Mouse (Mus musculus) intestine, embryonic 15.5 days (tissue): ENCODE measurements at regions not wholly inside any gene's neighbourhood (a gene's known extent, or its start where the extent isn't known, plus 50 kb on each side); places are given as distances from the start of the nearest gene placed in this dataset.

ENCODE experiments used
- ATAC-seq: fragments of 200-750 bp; cut with Nextera tagmentation; 2 replicates; pipeline ENCODE4 v1.8.0; 2017; ENCODE audit warnings: moderate TSS enrichment, moderate library complexity
- H3K27ac ChIP-seq: fragments of 300-500 bp; sonication (generic); 2 replicates; pipeline ENCODE4 v1.5.1; 2015; ENCODE audit warnings: mild to moderate bottlenecking, inconsistent platforms
- H3K27me3 ChIP-seq: fragments of 300-500 bp; sonication (generic); replicated peaks from 2 replicates; pipeline ENCODE4 v1.6.1; 2015; ENCODE audit warnings: inconsistent platforms
- H3K36me3 ChIP-seq: fragments of 300-500 bp; sonication (generic); 2 replicates; pipeline ENCODE4 v1.6.1; 2015; ENCODE audit warnings: inconsistent platforms
- H3K4me1 ChIP-seq: fragments of 300-500 bp; sonication (generic); replicated peaks from 2 replicates; pipeline ENCODE4 v1.6.1; 2015; ENCODE audit warnings: inconsistent platforms
- H3K4me2 ChIP-seq: fragments of 300-500 bp; sonication (generic); replicated peaks from 2 replicates; pipeline ENCODE4 v1.6.1; 2015; ENCODE audit warnings: mild to moderate bottlenecking, inconsistent platforms
- H3K4me3 ChIP-seq: fragments of 300-500 bp; sonication (generic); replicated peaks from 2 replicates; pipeline ENCODE4 v1.5.1; 2015; ENCODE audit warnings: inconsistent platforms
- H3K9ac ChIP-seq: fragments of 300-500 bp; sonication (generic); 2 replicates; pipeline ENCODE4 v1.6.1; 2015; ENCODE audit warnings: inconsistent platforms
- H3K9me3 ChIP-seq: fragments of 300-500 bp; sonication (generic); 2 replicates; pipeline ENCODE4 v1.6.1; 2016; ENCODE audit warnings: inconsistent platforms
- WGBS: fragments of 180-500 bp; shearing (Covaris S2); methylation state at CpG from one replicate; pipeline ENCODE4 v1.1.7; 2015; 5-methylcytosine and 5-hydroxymethylcytosine counted together

DNA sequence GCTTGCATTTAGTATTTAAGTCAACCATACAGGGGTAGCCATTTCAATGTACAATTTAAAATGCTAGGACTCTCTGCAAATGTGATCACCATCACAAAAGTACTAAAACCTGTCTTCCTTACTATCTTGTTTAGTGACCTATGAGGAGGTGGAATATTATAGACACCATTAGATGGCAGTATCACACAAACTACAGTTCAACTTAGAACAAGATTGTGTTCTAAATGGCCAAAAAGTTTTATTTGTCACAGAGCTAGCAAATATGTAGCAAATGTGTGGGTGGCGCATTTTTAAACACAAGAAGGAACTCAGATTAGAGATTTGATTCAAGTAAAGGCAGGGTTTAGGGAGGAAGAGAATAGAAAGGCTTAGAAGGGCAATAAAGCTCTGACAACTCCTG is 189.4 kb upstream of the Ednrb start:
- Histone ChIP-seq H3K27me3 (no peaks in the 10 kb centered on the region), H3K4me2 (no peak overlapping the region), H3K9me3 (no peaks in the 10 kb centered on the region), H3K4me3 (no peak overlapping the region), H3K4me1 (no peaks in the 10 kb centered on the region), H3K36me3 (no peaks in the 10 kb centered on the region), H3K27ac (no peak overlapping the region), H3K9ac (no peak overlapping the region)
- WGBS, result 40% methylated on average over 1 of the region's 1 CpGs
- no peak for ATAC-seq

DNA sequence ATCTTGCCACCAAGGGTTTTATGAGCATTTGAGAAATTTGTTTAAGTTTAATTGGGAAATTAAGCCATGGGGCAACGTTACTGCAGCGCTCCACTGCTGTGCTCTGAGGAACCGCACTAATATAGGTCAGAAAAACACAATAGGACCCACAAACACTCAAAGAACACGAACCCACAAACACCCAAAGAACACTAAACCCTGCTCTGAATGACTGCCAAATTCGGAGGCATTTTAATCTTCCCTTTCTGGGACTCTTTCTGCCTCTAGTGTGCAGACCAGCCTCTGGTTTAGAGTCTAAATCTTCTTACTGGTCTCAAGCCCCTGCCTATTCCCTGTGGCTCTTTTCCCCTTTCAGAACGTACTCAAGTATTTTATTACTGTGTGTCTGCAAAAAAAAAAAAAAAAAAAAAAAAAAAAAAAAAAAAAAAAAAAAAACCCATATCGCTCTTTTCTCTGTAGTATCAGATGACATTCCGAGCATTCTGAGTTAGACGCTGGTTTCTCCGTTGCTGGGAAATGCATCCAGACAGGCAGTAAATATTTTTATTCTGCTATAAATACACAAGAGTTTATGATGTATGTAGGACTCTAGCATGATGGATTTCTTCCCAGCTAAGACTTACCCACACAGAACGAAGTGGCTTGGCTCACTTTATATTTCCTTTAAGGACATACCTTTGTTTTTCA is 186.7 kb upstream of the Ednrb start:
- Histone ChIP-seq H3K4me3 (no peak overlapping the region), H3K9me3 (no peaks in the 10 kb centered on the region), H3K9ac (no peak overlapping the region), H3K27ac (no peak overlapping the region), H3K27me3 (no peaks in the 10 kb centered on the region), H3K4me2 (no peak overlapping the region), H3K4me1 (no peaks in the 10 kb centered on the region), H3K36me3 (no peaks in the 10 kb centered on the region)
- WGBS, result 44% methylated on average over 11 of the region's 11 CpGs
- ATAC-seq, result no peak

DNA sequence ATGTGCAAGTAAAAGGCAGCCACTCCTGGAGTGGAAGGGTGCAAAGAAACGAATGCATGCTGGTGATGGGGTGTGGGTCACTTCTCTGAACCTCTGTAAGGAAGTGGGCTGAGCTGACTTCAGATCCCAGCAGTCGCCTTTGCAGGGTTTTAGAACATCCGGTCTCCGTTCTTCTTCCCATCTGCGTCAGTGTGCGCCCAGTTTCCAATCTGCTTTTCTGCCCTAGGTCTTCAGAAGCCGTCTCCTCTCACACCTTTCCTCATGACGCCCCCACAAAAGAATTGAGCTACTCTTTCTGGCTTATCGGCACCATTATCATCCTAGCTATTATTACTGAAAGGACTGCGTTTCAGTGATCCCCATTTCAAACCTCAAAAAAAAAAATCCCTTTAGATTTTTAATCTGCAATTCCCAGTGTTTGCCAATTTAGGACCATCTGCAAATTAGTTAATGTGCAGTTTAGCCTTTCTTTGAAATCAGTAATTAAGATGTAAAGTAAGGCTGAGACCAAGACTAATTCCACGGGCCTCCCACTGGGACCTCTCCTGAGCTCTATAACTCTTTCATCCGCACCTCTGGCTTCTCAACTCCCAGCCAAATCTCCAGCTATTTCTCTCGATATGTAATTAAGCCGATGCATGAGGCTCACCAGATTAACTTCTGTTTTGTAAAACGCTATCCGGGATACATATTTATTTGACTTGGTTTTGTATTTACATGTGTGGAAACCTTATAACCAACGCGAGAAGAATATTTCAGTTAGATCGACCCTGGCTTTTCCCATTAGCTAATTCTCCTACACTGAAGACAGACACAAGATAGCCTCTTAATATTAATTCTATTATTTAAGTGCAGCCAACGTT is 185.7 kb upstream of the Ednrb start:
- H3K4me2 ChIP-seq, result no peak overlapping the region
- H3K9ac ChIP-seq, result no peak overlapping the region
- H3K27me3 ChIP-seq, result no peaks in the 10 kb centered on the region
- H3K4me1 ChIP-seq, result no peaks in the 10 kb centered on the region
- no peaks in the 10 kb centered on the region for H3K9me3 ChIP-seq
- ATAC-seq, result no peak
- H3K27ac ChIP-seq, result no peak overlapping the region
- H3K4me3 ChIP-seq, result no peak overlapping the region
- H3K36me3 ChIP-seq, result no peaks in the 10 kb centered on the region
- WGBS, result 63% methylated on average over 20 of the region's 20 CpGs

DNA sequence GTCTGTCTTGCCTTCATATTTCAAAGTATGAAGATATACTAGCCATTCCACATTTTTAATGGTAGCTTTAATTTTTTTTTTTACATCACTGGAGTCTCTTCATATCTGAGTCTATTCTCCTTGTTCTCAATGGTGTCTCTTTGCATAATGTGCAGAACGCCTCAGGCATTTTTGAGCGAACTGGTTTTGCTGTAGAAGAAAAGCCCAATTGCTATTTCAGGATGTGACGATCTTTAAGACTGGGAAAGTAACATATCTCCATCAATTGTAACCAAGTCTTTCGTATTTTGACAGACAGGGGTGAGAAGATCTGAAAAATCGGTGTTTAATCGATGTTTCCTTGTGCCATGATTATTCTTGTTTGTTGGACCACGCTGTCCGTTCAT is 183.7 kb upstream of the Ednrb start:
- Histone ChIP-seq H3K9ac (no peak overlapping the region), H3K4me1 (no peaks in the 10 kb centered on the region), H3K27ac (no peak overlapping the region), H3K4me3 (no peak overlapping the region), H3K27me3 (no peaks in the 10 kb centered on the region), H3K36me3 (no peaks in the 10 kb centered on the region), H3K4me2 (no peak overlapping the region), H3K9me3 (no peaks in the 10 kb centered on the region)
- ATAC-seq, result no peak
- WGBS, result 92% methylated on average over 8 of the region's 8 CpGs

DNA sequence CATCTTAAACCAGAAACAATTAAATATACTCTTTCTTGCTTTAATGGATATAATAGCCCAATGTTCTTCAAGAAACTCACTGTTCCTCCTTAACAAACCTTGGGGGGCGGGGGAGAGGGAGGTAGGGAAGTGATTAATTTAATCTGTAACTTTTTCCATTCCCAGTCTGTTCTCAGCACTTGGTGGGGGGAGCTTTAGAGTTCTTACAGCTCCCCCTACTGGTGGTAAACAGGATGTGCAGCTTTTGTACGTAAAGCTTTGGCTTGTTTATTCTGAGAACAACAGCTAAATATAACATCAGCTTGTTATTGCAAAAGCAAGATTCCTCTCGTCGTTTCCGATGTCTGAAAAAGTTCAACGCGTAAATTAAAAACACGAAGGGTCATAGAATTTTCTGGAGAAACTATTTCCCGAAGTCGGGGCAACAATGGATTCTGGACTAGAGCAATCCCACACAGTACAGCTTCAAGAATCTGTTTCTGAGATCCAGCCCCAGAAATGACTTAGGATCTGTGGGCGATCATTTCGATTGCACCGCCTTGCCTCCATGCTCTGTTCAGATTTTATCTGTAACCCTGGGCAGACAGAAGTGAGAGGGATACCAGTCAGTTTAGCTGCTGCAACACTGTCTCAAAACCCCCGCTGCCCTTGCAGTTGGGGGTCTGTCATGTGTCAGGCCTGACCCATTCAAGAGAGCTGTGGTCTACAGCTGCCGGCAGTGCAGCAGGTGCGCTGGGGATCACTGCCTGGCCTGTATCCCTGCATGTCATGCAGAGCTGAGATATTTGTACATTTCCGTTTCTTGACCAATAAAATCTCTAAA is 183.1 kb upstream of the Ednrb start:
- no peak overlapping the region for H3K4me3 ChIP-seq
- H3K27ac ChIP-seq, result no peak overlapping the region
- no peak overlapping the region for H3K4me2 ChIP-seq
- no peaks in the 10 kb centered on the region for H3K9me3 ChIP-seq
- peak; percentile 82 for ATAC-seq
- no peaks in the 10 kb centered on the region for H3K27me3 ChIP-seq
- H3K9ac ChIP-seq, result no peak overlapping the region
- no peaks in the 10 kb centered on the region for H3K36me3 ChIP-seq
- WGBS, result 26% methylated on average over 17 of the region's 17 CpGs
- H3K4me1 ChIP-seq, result no peaks in the 10 kb centered on the region

DNA sequence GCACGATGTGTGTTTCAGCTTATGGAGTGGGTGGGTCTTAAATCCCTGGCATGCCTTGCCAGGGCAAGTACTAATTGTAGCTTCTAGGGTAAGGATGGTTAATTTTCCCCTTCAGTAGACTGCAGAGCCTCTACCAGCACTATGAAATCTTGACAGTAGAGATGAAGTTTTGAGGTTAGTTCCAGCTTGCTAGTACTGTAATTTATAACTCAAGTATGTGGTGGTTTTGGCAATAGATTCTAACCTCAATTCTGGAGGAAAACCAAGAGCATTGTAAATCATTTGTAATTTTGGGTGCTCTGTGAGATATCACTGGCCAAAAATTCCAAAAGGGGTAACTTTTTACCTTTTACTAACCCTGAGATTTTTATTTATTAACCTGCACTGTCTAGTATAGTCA is 164.3 kb upstream of the Ednrb start:
- Histone ChIP-seq H3K27me3 (no peaks in the 10 kb centered on the region), H3K9me3 (no peaks in the 10 kb centered on the region), H3K4me1 (no peaks in the 10 kb centered on the region), H3K9ac (no peak overlapping the region), H3K27ac (no peak overlapping the region), H3K4me3 (no peak overlapping the region), H3K36me3 (no peaks in the 10 kb centered on the region), H3K4me2 (no peak overlapping the region)
- ATAC-seq, result no peak
- 91% methylated on average over 1 of the region's 1 CpGs for WGBS

DNA sequence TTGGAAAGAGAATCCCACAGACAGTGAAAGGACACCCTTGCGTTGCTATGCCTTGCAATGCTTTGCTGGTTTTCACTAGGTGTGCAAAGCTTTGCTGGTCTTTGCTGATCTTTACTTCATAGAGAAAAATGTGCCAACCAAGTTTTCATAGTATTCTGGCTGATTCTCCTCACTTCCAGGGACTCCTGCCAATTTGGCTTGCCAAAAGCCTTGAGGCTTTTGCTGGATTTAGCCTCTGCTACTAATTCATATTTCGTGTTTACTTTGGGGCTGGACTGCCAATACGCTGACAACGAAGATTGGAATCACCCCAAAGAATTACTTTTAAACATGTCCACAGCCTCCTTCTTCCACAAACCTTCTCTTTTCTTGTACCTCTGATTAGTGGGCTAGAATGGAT is 162.2 kb upstream of the Ednrb start:
- no peaks in the 10 kb centered on the region for H3K9me3 ChIP-seq
- no peak overlapping the region for H3K9ac ChIP-seq
- ATAC-seq, result no peak
- no peak overlapping the region for H3K4me2 ChIP-seq
- WGBS, result 65% methylated on average over 4 of the region's 4 CpGs
- H3K4me1 ChIP-seq, result no peaks in the 10 kb centered on the region
- H3K27me3 ChIP-seq, result no peaks in the 10 kb centered on the region
- no peak overlapping the region for H3K27ac ChIP-seq
- H3K4me3 ChIP-seq, result no peak overlapping the region
- no peaks in the 10 kb centered on the region for H3K36me3 ChIP-seq

DNA sequence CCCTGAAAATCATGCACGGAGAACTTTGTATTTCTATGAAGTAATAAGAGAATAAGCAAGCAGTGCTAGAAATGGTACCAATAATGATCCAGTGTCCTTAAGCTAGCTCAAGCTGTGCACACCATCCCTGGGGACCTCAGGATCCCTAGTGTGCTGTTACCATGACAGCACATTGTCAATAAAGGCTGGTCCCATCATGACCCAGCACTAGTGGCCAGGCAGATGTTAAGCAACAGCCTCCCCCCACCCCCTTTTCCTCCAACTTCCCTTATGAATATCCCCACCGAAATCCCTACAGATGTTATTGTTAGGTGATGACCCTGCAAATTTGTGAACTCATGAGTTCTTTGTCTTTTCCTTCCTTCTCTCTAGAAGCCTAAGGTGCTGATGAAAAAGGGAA is 160.9 kb upstream of the Ednrb start:
- Histone ChIP-seq H3K27me3 (no peaks in the 10 kb centered on the region), H3K9ac (no peak overlapping the region), H3K4me3 (no peak overlapping the region), H3K4me1 (no peaks in the 10 kb centered on the region), H3K9me3 (no peaks in the 10 kb centered on the region), H3K4me2 (no peak overlapping the region), H3K36me3 (no peaks in the 10 kb centered on the region), H3K27ac (no peak overlapping the region)
- 77% methylated on average over 2 of the region's 2 CpGs for WGBS
- ATAC-seq, result no peak

DNA sequence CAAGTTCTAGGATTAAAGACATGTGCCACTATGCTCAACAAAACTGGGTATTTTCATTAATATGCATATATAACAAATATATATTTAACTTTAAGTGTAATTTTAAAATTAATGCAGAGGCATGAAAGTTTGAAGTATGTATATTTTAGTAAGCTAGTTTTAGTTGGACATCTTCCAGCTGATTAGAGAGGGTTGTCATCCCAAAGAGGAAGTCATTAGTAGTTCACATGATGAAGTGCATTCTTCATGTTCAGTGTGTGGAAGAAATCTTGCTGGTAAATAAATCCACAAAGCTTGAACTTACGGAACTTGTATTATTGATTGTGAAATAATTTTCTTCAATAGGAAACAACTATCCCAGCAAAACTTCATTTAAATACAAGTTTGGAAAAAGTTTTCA is 158.2 kb upstream of the Ednrb start:
- ATAC-seq, result no peak
- no peaks in the 10 kb centered on the region for H3K9me3 ChIP-seq
- WGBS, result 52% methylated on average over 1 of the region's 1 CpGs
- no peak overlapping the region for H3K4me3 ChIP-seq
- H3K27ac ChIP-seq, result no peak overlapping the region
- no peaks in the 10 kb centered on the region for H3K27me3 ChIP-seq
- no peaks in the 10 kb centered on the region for H3K4me1 ChIP-seq
- no peak overlapping the region for H3K4me2 ChIP-seq
- H3K36me3 ChIP-seq, result no peaks in the 10 kb centered on the region
- H3K9ac ChIP-seq, result no peak overlapping the region

DNA sequence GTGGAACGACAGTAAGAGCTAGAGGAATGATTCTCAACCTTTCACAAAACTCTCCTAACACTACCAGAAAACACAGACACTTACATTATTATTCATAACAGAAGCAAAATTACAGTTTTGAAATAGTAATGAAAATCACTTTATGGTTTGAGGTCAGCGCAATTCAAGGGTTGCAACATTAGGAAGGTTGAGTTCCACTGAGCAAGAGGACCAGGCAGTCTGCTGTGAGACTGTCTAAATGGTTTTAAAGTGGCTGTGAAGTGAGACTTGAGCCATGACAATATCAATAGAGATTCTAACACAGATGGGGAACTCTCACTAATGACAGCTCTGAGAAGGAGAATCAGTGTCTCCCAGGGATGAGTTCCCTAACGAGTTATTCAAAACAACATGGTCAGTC is 146.2 kb upstream of the Ednrb start:
- no peaks in the 10 kb centered on the region for H3K4me1 ChIP-seq
- WGBS, result 79% methylated on average over 3 of the region's 3 CpGs
- no peak overlapping the region for H3K4me2 ChIP-seq
- H3K9ac ChIP-seq, result no peak overlapping the region
- ATAC-seq, result peak; percentile 49; the same call in 1 of the 2 replicates
- H3K27ac ChIP-seq, result 0 out of 2 replicates have a peak overlapping the region, but pooled peaks have one; percentile 27
- no peaks in the 10 kb centered on the region for H3K36me3 ChIP-seq
- no peaks in the 10 kb centered on the region for H3K27me3 ChIP-seq
- H3K4me3 ChIP-seq, result no peak overlapping the region
- no peaks in the 10 kb centered on the region for H3K9me3 ChIP-seq

DNA sequence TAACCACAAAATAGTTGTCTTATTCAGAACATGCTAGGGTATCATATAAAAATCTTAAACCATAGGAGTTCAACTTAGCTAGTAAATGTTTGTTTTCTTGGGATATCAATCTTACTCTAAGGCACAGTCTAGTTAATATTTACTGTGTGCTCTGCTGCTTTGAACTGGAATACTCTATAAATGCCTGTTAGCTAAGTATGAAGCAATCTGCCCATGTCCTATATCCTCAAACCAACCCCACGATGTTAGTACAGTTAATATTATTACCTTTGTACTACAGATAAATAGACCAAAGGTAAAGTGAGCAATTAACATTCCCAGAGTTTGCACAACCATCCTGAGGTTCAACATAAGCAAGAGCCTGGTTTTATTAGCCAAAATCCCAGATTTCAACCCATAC is 145.7 kb upstream of the Ednrb start:
- no peaks in the 10 kb centered on the region for H3K4me1 ChIP-seq
- no peak overlapping the region for H3K9ac ChIP-seq
- WGBS, result 61% methylated on average over 1 of the region's 1 CpGs
- H3K4me3 ChIP-seq, result no peak overlapping the region
- ATAC-seq, result peak; percentile 93
- no peak overlapping the region for H3K4me2 ChIP-seq
- H3K27ac ChIP-seq, result no peak overlapping the region
- H3K9me3 ChIP-seq, result no peaks in the 10 kb centered on the region
- H3K36me3 ChIP-seq, result no peaks in the 10 kb centered on the region
- H3K27me3 ChIP-seq, result no peaks in the 10 kb centered on the region

DNA sequence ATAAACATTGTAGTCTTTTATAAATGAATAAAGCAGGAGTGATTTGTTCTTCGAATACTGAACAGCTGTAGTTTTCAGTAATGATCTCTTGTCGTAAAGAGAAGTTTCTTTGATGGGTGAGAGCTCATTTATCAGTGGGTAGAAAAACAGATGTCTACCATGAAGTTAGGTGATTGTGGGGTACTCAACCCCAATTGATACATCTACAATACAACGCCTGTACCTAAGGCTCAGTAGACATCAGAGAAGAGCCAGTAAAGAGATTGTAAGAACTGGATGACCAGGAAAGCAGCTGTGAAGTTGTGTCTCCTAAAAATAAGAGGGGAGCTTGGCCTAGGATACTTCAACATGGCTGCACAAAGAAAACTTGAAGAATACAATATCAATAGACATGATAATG is 143.1 kb upstream of the Ednrb start:
- no peaks in the 10 kb centered on the region for H3K27me3 ChIP-seq
- 76% methylated on average over 3 of the region's 3 CpGs for WGBS
- no peak overlapping the region for H3K4me2 ChIP-seq
- H3K4me1 ChIP-seq, result no peaks in the 10 kb centered on the region
- H3K36me3 ChIP-seq, result no peaks in the 10 kb centered on the region
- H3K4me3 ChIP-seq, result no peak overlapping the region
- no peak overlapping the region for H3K27ac ChIP-seq
- no peak for ATAC-seq
- no peaks in the 10 kb centered on the region for H3K9me3 ChIP-seq
- no peak overlapping the region for H3K9ac ChIP-seq
